Comparison of ENCODE assay signal across 8 mouse cellular contexts in genomic region chr11:103967106-103967735, GRCm38 (mm10). TPM values are rescaled to one million over a fixed set of nuclear protein-coding genes. Genes with fewer than 3 reads are reported as not detected.
DNase-seq lines count a peak whose midpoint lies in the region; ATAC-seq and TF ChIP-seq lines count a peak whose summit lies in the region.

No protein-coding gene starts in this region.

- no peak for DNase-seq in heart, postnatal 25 days (ENCODE audit: low spot score)
- DNase-seq in forebrain, embryonic 10.5 days (ENCODE audit: extremely low spot score, low spot score), result no peak
- DNase-seq in limb, embryonic 11.5 days (ENCODE audit: low spot score), result no peak
- DNase-seq in urinary bladder, postnatal 4 days (ENCODE audit: low spot score in 2 of 2), result no peak
- no peak for DNase-seq in B cell, adult 2 months

- peak overlapping the region; percentile 93 for H3K27ac ChIP-seq in heart, embryonic 11.5 days (ENCODE audit: low read depth, low read length)
- H3K27ac ChIP-seq in forebrain, embryonic 10.5 days, result peak overlapping the region; percentile 90
- H3K27ac ChIP-seq in limb, embryonic 11.5 days (replicated peaks; ENCODE audit: low read depth, low read length), result peak overlapping the region; percentile 65; the same call in 1 of the 2 replicates
- H3K27ac ChIP-seq in neural tube, embryonic 12.5 days, result peak overlapping the region; percentile 71

- no peak for TF ChIP-seq CTCF in E14TG2a.4 (conservative IDR thresholded peaks at IDR 0.05; ENCODE audit: low read length)

- no peak for ATAC-seq in heart, embryonic 11.5 days (replicated peaks; ENCODE audit: insufficient number of reproducible peaks, low FRiP score, low TSS enrichment)
- ATAC-seq in limb, embryonic 11.5 days (ENCODE audit: insufficient number of reproducible peaks, low FRiP score, low TSS enrichment, low read depth), result no peak
- 0 out of 2 replicates have a peak, but pooled peaks have one; percentile 3 for ATAC-seq in neural tube, embryonic 12.5 days (ENCODE audit: low FRiP score, low read depth)

- H3K4me3 ChIP-seq in heart, embryonic 11.5 days (ENCODE audit: low read depth, low read length), result peak overlapping the region; percentile 71
- peak overlapping the region; percentile 96 for H3K4me3 ChIP-seq in E14TG2a.4 (replicated peaks; ENCODE audit: low read length)
- peak overlapping the region; percentile 91 for H3K4me3 ChIP-seq in forebrain, embryonic 10.5 days
- peak overlapping the region; percentile 69 for H3K4me3 ChIP-seq in limb, embryonic 11.5 days (ENCODE audit: low read depth, low read length)
- H3K4me3 ChIP-seq in neural tube, embryonic 12.5 days, result peak overlapping the region; percentile 86

- H3K36me3 ChIP-seq in heart, embryonic 11.5 days (ENCODE audit: control insufficient read depth, insufficient read depth, low read length), result no peaks in the 10 kb centered on the region; the same call in 1 of the 2 replicates
- H3K36me3 ChIP-seq in E14TG2a.4 (ENCODE audit: insufficient read depth, low read length), result peaks cover 34% of the 10 kb centered on the region
- peaks cover 30% of the 10 kb centered on the region for H3K36me3 ChIP-seq in forebrain, embryonic 10.5 days (replicated peaks)
- H3K36me3 ChIP-seq in limb, embryonic 11.5 days (ENCODE audit: control insufficient read depth, insufficient read depth, low read length), result peaks cover 7% of the 10 kb centered on the region; the same call in 1 of the 2 replicates
- peaks cover 19% of the 10 kb centered on the region for H3K36me3 ChIP-seq in neural tube, embryonic 12.5 days

- H3K4me1 ChIP-seq in heart, embryonic 11.5 days (ENCODE audit: control insufficient read depth, insufficient read depth, low read length), result peaks cover 4% of the 10 kb centered on the region; the same call in 1 of the 2 replicates
- H3K4me1 ChIP-seq in E14TG2a.4 (replicated peaks; ENCODE audit: low read depth, low read length), result peaks cover 21% of the 10 kb centered on the region
- peaks cover 26% of the 10 kb centered on the region for H3K4me1 ChIP-seq in forebrain, embryonic 10.5 days
- peaks cover 5% of the 10 kb centered on the region for H3K4me1 ChIP-seq in limb, embryonic 11.5 days (ENCODE audit: control insufficient read depth, insufficient read depth, low read length)
- H3K4me1 ChIP-seq in neural tube, embryonic 12.5 days, result peaks cover 11% of the 10 kb centered on the region

- no peaks in the 10 kb centered on the region for H3K27me3 ChIP-seq in heart, embryonic 11.5 days (ENCODE audit: control insufficient read depth, insufficient read depth, low read length)
- no peaks in the 10 kb centered on the region for H3K27me3 ChIP-seq in E14TG2a.4 (ENCODE audit: insufficient read depth, low read length)
- H3K27me3 ChIP-seq in forebrain, embryonic 10.5 days (ENCODE audit: poor library complexity, severe bottlenecking), result no peaks in the 10 kb centered on the region
- H3K27me3 ChIP-seq in limb, embryonic 11.5 days (ENCODE audit: control insufficient read depth, insufficient read depth, low read length), result no peaks in the 10 kb centered on the region
- H3K27me3 ChIP-seq in neural tube, embryonic 12.5 days (replicated peaks), result no peaks in the 10 kb centered on the region

- intact Hi-C loops in heart, postnatal 25 days (cut with DNase I), result no loop called here

- WGBS in heart, embryonic 11.5 days (ENCODE audit: insufficient replicate concordance), result 1% methylated on average over 20 of the region's 20 CpGs
- 3% methylated on average over 20 of the region's 20 CpGs for WGBS in forebrain, embryonic 10.5 days
- 3% methylated on average over 20 of the region's 20 CpGs for WGBS in limb, embryonic 11.5 days
- 2% methylated on average over 20 of the region's 20 CpGs for whole genome bisulfite sequencing in neural tube, embryonic 12.5 days

- H3K9ac ChIP-seq in heart, embryonic 11.5 days (ENCODE audit: low read depth, low read length), result peak overlapping the region; percentile 83
- H3K9ac ChIP-seq in limb, embryonic 11.5 days (ENCODE audit: low read length), result peak overlapping the region; percentile 75
- H3K9ac ChIP-seq in neural tube, embryonic 12.5 days, result peak overlapping the region; percentile 86

- H3K9me3 ChIP-seq in heart, embryonic 11.5 days (replicated peaks; ENCODE audit: control insufficient read depth, low read length), result no peaks in the 10 kb centered on the region
- H3K9me3 ChIP-seq in E14TG2a.4 (ENCODE audit: low read length), result no peaks in the 10 kb centered on the region
- no peaks in the 10 kb centered on the region for H3K9me3 ChIP-seq in forebrain, embryonic 10.5 days
- H3K9me3 ChIP-seq in limb, embryonic 11.5 days (ENCODE audit: control insufficient read depth, low read length), result no peaks in the 10 kb centered on the region
- no peaks in the 10 kb centered on the region for H3K9me3 ChIP-seq in neural tube, embryonic 12.5 days

- H3K4me2 ChIP-seq in heart, embryonic 11.5 days, result peak overlapping the region; percentile 85
- peak overlapping the region; percentile 69 for H3K4me2 ChIP-seq in limb, embryonic 11.5 days (ENCODE audit: low read depth, severe bottlenecking)
- H3K4me2 ChIP-seq in neural tube, embryonic 12.5 days (replicated peaks), result peak overlapping the region; percentile 76

RNA-seq across cellular contexts. Expression of gene Arf2, which starts 0.7 kb away (rescaled TPM):
- polyA plus RNA-seq in heart, embryonic 11.5 days (2014; fragmentation: Nextera tagmentation; extraction: Ambion mirVana), result 56.0 and 63.2 TPM in 2 replicates
- total RNA-seq in heart, postnatal 25 days (2021), result 10 to 100 TPM; 32.4 to 33.3 TPM
- polyA plus RNA-seq in forebrain, embryonic 10.5 days (2016; fragmentation: Nextera tagmentation; extraction: Ambion mirVana), result 94.9 and 98.4 TPM in 2 replicates
- 77.4 and 82.0 TPM in 2 replicates for polyA plus RNA-seq in limb, embryonic 11.5 days (2014; fragmentation: Nextera tagmentation; extraction: Ambion mirVana)
- 138 TPM in 2 replicates for polyA plus RNA-seq in neural tube, embryonic 12.5 days (2016; fragmentation: Nextera tagmentation; extraction: Ambion mirVana)

RNA-seq across cellular contexts. Expression of gene Nsf, which starts 13.4 kb away (rescaled TPM):
- 30.5 and 37.0 TPM in 2 replicates for polyA plus RNA-seq in heart, embryonic 11.5 days (2014; fragmentation: Nextera tagmentation; extraction: Ambion mirVana)
- 10 to 100 TPM; 31.3 to 31.9 TPM for total RNA-seq in heart, postnatal 25 days (2021)
- polyA plus RNA-seq in forebrain, embryonic 10.5 days (2016; fragmentation: Nextera tagmentation; extraction: Ambion mirVana), result 55.3 and 57.6 TPM in 2 replicates
- 46.3 and 51.2 TPM in 2 replicates for polyA plus RNA-seq in limb, embryonic 11.5 days (2014; fragmentation: Nextera tagmentation; extraction: Ambion mirVana)
- 85.3 and 89.7 TPM in 2 replicates for polyA plus RNA-seq in neural tube, embryonic 12.5 days (2016; fragmentation: Nextera tagmentation; extraction: Ambion mirVana)
